Mouse (Mus musculus): ENCODE results near the gene Unc119. TPM values are rescaled to one million over a fixed set of nuclear protein-coding genes. Genes with fewer than 3 reads are reported as not detected.
A peak's percentile ranks its signal among the peaks of the same experiment; 100 is the strongest.

Gene Unc119
- polyA plus RNA-seq, 1 experiment from 2014 or later: 93.2 TPM

DNA sequence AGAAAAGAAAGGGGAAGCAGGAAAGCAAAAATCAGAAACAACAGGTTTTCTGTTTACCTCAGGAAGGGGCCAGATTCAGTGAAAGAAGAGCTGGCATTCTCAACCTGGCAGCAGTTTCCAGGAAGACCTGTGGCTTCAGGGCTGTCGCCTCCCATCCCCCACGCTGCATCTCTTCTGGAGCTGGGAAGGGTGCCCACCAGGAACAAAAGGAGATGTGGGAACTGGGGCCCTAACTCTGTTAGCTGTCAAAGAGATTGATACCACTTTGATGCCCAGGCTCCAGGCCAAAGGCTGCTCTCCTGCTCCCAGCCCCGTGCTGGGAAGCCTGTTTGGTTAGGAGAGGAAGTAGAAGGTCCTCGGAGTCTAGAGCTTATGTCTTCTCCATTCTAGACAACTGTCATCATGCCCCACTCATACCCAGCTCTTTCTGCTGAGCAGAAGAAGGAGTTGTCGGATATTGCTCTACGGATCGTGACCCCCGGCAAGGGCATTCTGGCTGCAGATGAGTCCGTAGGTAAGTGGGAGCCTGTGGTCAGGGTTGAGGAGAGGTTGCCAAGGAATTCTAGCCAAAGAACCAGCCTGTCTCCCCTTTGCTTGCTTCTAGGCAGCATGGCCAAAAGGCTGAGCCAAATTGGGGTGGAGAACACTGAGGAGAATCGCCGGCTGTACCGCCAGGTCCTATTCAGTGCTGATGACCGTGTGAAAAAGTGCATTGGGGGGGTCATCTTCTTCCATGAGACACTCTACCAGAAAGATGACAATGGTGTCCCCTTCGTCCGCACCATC is 19.1 kb upstream of the Unc119 start:
- Histone ChIP-seq H3K27me3 (no peaks in the 10 kb centered on the region), H3K4me1 (peaks cover 24% of the 10 kb centered on the region), H3K4me3 (no peak overlapping the region), H3K27ac (no peak overlapping the region), H3K36me3 (peaks cover 26% of the 10 kb centered on the region), H3K4me2 (replicated peaks) (no peak overlapping the region), H3K9ac (no peak overlapping the region), H3K9me3 (no peaks in the 10 kb centered on the region)
- WGBS: 90% methylated on average over 15 of the region's 15 CpGs
- no peak for ATAC-seq (ENCODE audit: insufficient number of reproducible peaks, insufficient read depth, low FRiP score, low TSS enrichment)

GRCm38 (mm10) chr11:78324965-78325364 is 18.3 kb upstream of the Unc119 start:
- Histone ChIP-seq H3K4me3 (no peak overlapping the region), H3K9me3 (no peaks in the 10 kb centered on the region), H3K27ac (no peak overlapping the region), H3K36me3 (peaks cover 20% of the 10 kb centered on the region), H3K27me3 (no peaks in the 10 kb centered on the region), H3K9ac (no peak overlapping the region), H3K4me2 (replicated peaks) (no peak overlapping the region), H3K4me1 (peaks cover 29% of the 10 kb centered on the region)
- 93% methylated on average over 12 of the region's 12 CpGs for WGBS
- no peak for ATAC-seq (ENCODE audit: insufficient number of reproducible peaks, insufficient read depth, low FRiP score, low TSS enrichment)

DNA sequence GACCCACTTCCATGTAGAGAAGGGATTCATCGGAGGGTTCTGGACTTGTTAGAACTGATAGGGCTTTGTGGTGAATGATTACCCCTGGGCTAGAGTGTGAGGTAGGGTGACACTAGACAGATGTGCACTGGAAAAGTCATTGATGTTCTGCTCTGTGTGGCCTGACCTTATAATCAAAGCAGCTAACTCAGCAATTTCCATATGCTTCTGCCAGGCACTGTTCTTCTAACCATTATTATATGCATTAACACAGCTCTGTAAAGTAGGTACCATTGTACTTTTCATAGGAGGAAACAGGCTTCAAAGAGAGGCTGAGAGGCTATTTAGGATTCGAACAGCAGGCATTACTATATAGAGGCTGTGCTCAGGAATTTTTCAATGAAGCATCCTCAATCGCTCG is 16.1 kb upstream of the Unc119 start:
- no peak overlapping the region for H3K4me3 ChIP-seq
- ATAC-seq (ENCODE audit: insufficient number of reproducible peaks, insufficient read depth, low FRiP score, low TSS enrichment): no peak
- H3K9ac ChIP-seq: no peak overlapping the region
- H3K27me3 ChIP-seq: no peaks in the 10 kb centered on the region
- H3K9me3 ChIP-seq: no peaks in the 10 kb centered on the region
- no peak overlapping the region for H3K27ac ChIP-seq
- no peak overlapping the region for H3K4me2 ChIP-seq (replicated peaks)
- H3K36me3 ChIP-seq: 0 out of 2 replicates have a peak, but pooled peaks cover 4% of the 10 kb centered on the region
- 90% methylated on average over 4 of the region's 4 CpGs for WGBS
- H3K4me1 ChIP-seq: peaks cover 25% of the 10 kb centered on the region

GRCm38 (mm10) chr11:78327634-78328511 is 15.4 kb upstream of the Unc119 start, which contains the start of gene Pigs:
Pigs (plus strand) TSS chr11:78328415.
- Histone ChIP-seq H3K4me3 (peak within 1 kb of the TSS; percentile 89), H3K27ac (peak within 1 kb of the TSS; percentile 36), H3K9me3 (no peaks in the 10 kb centered on the region), H3K4me2 (replicated peaks) (peak within 1 kb of the TSS; percentile 90), H3K27me3 (no peaks in the 10 kb centered on the region), H3K36me3 (peaks cover 11% of the 10 kb centered on the region; the same call in 1 of the 2 replicates), H3K4me1 (peaks cover 19% of the 10 kb centered on the region), H3K9ac (peak within 1 kb of the TSS; percentile 81)
- ATAC-seq (ENCODE audit: insufficient number of reproducible peaks, insufficient read depth, low FRiP score, low TSS enrichment): peak; percentile 90
- 13% methylated on average over 37 of the region's 37 CpGs for WGBS

- peak overlapping the region; percentile 90 for H3K4me2 ChIP-seq (replicated peaks)
- 1% methylated on average over 41 of the region's 41 CpGs for WGBS
- H3K9ac ChIP-seq: peak overlapping the region; percentile 81
- peaks cover 12% of the 10 kb centered on the region for H3K4me1 ChIP-seq
- H3K9me3 ChIP-seq: no peaks in the 10 kb centered on the region
- no peaks in the 10 kb centered on the region for H3K27me3 ChIP-seq
- ATAC-seq (ENCODE audit: insufficient number of reproducible peaks, insufficient read depth, low FRiP score, low TSS enrichment): peak; percentile 52
- H3K27ac ChIP-seq: 0 out of 2 replicates have a peak overlapping the region, but pooled peaks have one; percentile 36
- peak overlapping the region; percentile 89 for H3K4me3 ChIP-seq
- peaks cover 18% of the 10 kb centered on the region for H3K36me3 ChIP-seq
These were observed 14.7 kb upstream of the Unc119 start for GRCm38 (mm10) chr11:78328512-78329056.

GRCm38 (mm10) chr11:78332676-78333075 is 10.6 kb upstream of the Unc119 start:
- H3K4me2 ChIP-seq (replicated peaks): no peak overlapping the region
- H3K27ac ChIP-seq: no peak overlapping the region
- H3K4me3 ChIP-seq: no peak overlapping the region
- ATAC-seq (ENCODE audit: insufficient number of reproducible peaks, insufficient read depth, low FRiP score, low TSS enrichment): no peak
- peaks cover 38% of the 10 kb centered on the region for H3K36me3 ChIP-seq
- no peaks in the 10 kb centered on the region for H3K27me3 ChIP-seq
- no peaks in the 10 kb centered on the region for H3K9me3 ChIP-seq
- H3K4me1 ChIP-seq: peaks cover 10% of the 10 kb centered on the region
- H3K9ac ChIP-seq: no peak overlapping the region
- 94% methylated on average over 12 of the region's 12 CpGs for WGBS

DNA sequence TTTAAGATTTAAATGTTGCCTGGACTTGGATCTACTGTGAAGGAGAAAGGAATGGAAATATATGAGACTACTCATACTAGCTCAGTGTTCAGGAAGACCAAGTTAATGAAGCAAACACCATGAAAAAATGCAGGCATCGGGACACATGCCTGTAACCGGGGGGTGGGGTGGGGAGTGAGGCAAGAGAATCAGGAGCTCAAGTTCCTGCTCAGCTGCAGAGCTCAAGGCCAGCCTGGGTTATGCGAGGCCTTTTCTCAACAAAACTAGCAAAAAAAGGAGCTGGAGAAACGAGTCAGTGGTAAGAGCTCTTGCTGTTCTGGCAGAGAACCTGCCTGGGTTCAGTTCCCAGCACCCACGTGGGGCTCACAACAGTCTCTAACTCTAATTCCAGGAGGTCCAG is 9.3 kb upstream of the Unc119 start:
- Histone ChIP-seq H3K4me1 (peaks cover 7% of the 10 kb centered on the region), H3K36me3 (peaks cover 46% of the 10 kb centered on the region), H3K9ac (no peak overlapping the region), H3K27ac (no peak overlapping the region), H3K9me3 (no peaks in the 10 kb centered on the region), H3K4me2 (replicated peaks) (no peak overlapping the region), H3K27me3 (no peaks in the 10 kb centered on the region), H3K4me3 (no peak overlapping the region)
- no peak for ATAC-seq (ENCODE audit: insufficient number of reproducible peaks, insufficient read depth, low FRiP score, low TSS enrichment)
- WGBS: 87% methylated on average over 5 of the region's 5 CpGs

DNA sequence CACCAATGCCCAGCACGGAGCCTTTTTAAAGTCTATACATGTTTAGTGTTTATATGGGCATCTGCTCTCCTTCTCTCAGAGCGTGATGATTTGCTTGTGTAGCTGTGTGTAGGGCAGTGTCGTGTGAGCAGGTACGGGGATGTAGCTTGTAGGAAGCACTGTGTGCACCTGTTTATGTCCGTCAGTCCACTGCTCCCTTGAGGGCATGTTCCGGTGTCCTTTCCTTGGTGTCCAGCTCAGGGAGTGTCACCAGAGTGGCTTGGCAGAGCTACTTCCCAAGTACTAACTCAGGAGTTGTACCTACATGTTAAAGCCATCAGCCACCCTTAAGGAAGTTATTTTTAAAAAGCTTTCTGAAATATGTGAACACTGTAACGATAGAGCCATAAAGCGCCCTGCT is 6.2 kb upstream of the Unc119 start:
- no peak overlapping the region for H3K9ac ChIP-seq
- no peaks in the 10 kb centered on the region for H3K27me3 ChIP-seq
- H3K4me3 ChIP-seq: no peak overlapping the region
- no peaks in the 10 kb centered on the region for H3K4me1 ChIP-seq
- no peak overlapping the region for H3K27ac ChIP-seq
- peaks cover 64% of the 10 kb centered on the region for H3K36me3 ChIP-seq
- ATAC-seq (ENCODE audit: insufficient number of reproducible peaks, insufficient read depth, low FRiP score, low TSS enrichment): no peak
- whole genome bisulfite sequencing: 94% methylated on average over 8 of the region's 8 CpGs
- H3K4me2 ChIP-seq (replicated peaks): no peak overlapping the region
- H3K9me3 ChIP-seq: no peaks in the 10 kb centered on the region

DNA sequence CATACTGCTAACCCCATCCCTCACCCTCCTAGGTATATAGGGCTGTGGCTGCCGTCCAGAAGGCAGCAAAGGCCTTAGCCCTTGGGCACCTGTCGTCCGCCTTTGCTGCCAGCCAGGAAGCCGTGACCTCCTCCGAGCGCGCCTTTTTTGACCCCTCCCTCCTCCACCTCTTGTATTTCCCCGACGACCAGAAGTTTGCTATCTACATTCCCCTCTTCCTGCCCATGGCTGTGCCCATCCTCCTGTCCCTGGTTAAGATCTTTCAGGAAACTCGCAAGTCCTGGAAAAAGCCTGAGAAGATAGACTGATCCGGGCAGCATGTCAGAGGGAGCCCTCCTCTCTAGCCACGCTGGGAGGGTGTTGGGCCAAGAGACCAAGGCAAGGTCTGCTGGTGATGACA is 1.6 kb upstream of the Unc119 start:
- Histone ChIP-seq H3K27me3 (no peaks in the 10 kb centered on the region), H3K9me3 (no peaks in the 10 kb centered on the region), H3K9ac (no peak overlapping the region), H3K27ac (no peak overlapping the region), H3K36me3 (peaks cover 31% of the 10 kb centered on the region), H3K4me1 (peaks cover 26% of the 10 kb centered on the region), H3K4me3 (no peak overlapping the region), H3K4me2 (replicated peaks) (no peak overlapping the region)
- 83% methylated on average over 12 of the region's 12 CpGs for WGBS
- no peak for ATAC-seq (ENCODE audit: insufficient number of reproducible peaks, insufficient read depth, low FRiP score, low TSS enrichment)

DNA sequence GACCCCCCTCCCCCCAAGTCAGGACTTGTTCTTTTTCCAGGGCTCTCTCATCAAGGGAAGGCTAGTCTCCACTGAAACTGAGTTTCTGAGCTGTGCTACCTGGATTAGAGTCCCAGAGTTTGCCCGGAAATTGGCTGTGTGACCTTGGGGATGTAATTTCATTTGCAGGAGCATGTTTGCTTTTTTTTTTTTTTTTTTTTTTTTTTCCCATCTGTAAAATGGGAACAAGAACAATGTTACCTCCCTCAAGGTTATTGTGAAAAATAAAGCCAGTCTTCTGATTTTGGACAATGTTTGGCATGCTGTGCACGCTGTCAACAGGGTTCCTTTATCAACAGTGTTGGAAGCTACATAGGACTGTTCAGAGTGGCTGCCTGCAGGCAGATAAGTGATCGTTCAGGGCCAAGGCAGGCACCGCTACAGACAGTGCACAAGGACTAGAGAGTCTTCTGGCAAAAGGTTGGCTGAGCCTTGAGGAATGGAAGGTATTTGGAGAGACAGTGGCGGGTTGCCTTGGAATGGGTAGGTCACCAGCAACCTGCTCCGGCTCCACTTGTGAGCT is 1.1 kb downstream of the Unc119 start:
- peaks cover 28% of the 10 kb centered on the region for H3K4me1 ChIP-seq
- no peak for ATAC-seq (ENCODE audit: insufficient number of reproducible peaks, insufficient read depth, low FRiP score, low TSS enrichment)
- 73% methylated on average over 6 of the region's 6 CpGs for WGBS
- H3K9me3 ChIP-seq: no peaks in the 10 kb centered on the region
- H3K4me3 ChIP-seq: peak overlapping the region; percentile 80
- H3K27me3 ChIP-seq: no peaks in the 10 kb centered on the region
- peaks cover 36% of the 10 kb centered on the region for H3K36me3 ChIP-seq
- peak overlapping the region; percentile 85 for H3K9ac ChIP-seq
- H3K27ac ChIP-seq: peak overlapping the region; percentile 95
- H3K4me2 ChIP-seq (replicated peaks): peak overlapping the region; percentile 65
